Mouse (Mus musculus): ENCODE results near the gene Rpusd3. TPM values are rescaled to one million over a fixed set of nuclear protein-coding genes. Genes with fewer than 3 reads are reported as not detected.

The Rpusd3 gene
- total RNA-seq, 2 experiments from 2014 or later, result 40.2 to 44.4 TPM

DNA sequence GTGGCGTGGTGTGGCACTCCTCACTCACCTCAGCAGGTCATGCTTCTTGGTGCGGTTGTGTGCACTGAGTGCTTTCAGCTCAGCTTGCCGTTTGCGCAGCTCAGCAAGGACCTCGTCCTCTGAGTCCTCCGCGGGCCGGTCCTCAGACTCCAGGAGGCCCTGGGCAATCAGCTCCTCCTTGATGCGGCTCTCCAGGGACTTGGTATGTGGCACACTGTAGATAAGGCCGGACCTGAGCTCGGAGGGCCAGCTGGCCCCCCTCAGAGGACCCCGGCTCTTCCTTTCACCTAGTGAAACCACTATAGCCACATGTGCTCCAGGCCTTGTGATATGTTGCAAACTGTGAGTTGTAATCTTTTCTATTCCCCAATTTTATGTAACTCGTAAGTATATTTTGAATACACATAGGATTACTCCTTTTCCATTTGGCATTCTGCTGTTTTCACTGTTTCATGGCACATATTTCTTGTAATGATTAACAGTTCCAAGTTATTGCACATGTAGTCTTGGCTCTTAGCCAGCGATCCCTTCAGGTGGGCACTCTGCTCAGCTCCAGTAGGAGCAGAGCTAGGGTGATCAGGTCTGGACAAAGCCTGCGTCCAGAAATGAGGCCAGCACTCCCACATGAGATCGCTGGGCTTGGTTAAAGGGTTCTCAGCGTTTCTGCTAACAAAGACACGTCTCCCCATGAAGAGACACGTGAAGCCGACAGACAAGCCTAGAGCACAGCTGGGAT lies 48.8 kb downstream of the Rpusd3 start:
- DNase-seq (ENCODE audit: low spot score in 2 of 2), result no peak
- no peak for TF ChIP-seq CTCF (conservative IDR thresholded peaks at IDR 0.05)
- Histone ChIP-seq H3K4me3 (no peak overlapping the region), H3K27ac (no peak overlapping the region)

DNA sequence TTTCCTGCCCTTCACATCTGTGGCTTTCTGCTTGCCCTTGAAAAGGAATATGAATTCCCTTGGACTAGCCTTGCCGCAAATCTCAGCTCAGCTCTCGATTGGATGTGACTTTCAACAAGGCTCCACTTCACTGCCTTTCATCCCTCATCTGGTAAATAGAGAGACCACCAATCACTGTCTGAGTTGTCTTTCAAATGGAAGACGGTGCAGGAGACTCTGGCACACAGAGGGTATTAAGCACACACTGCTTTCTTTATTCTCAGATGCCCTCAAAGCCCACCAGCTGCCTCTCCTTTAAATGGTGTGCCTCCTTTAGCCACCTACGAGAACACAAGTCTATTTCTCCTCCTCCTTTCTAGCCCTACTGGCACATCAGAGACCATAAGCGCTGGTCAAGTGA lies 50.6 kb downstream of the Rpusd3 start:
- H3K27ac ChIP-seq, result no peak overlapping the region
- no peak for DNase-seq (ENCODE audit: low spot score in 2 of 2)
- TF ChIP-seq CTCF (conservative IDR thresholded peaks at IDR 0.05), result no peak
- H3K4me3 ChIP-seq, result no peak overlapping the region

DNA sequence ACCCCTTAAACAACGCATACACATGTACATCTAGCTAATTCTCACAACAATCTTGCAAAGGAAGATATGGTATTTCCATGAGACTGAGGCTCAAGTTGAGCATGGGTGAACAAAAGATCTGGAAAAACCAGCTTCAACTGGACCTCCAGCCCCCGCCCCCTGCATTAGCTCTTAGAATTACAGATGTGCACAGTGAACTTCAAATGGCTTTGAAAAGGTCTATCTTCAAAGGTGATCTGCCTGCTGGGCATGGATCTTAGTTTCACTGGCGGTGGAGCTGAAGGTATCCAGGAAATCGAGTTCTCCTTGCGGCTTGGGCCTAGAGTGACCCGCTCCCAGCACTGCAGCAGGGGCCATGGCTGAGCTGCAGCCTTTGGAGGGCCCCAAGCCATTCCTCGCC lies 51.0 kb downstream of the Rpusd3 start:
- no peak overlapping the region for H3K27ac ChIP-seq
- no peak for DNase-seq (ENCODE audit: low spot score in 2 of 2)
- H3K4me3 ChIP-seq, result no peak overlapping the region
- TF ChIP-seq CTCF (conservative IDR thresholded peaks at IDR 0.05), result no peak

DNA sequence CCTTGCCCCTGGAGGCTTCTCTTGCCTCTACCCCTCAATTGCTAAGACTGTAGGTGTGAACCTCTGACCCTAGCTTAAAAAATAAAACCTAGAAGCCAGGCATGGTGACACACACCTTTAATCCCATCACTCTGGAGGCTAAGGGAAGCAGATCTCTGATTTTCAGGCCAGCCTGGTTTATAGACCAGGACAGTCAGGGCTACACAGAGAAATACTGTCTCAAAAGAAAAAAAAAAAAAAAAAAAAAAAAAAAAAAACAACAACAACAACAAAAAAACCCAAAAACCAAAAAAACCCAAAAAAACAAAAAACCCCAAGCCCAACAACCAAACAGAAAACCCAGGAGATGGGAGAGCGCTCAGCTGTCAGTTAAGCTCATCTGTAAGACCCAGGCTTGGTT lies 51.6 kb downstream of the Rpusd3 start:
- Histone ChIP-seq H3K27ac (no peak overlapping the region), H3K4me3 (no peak overlapping the region)
- DNase-seq (ENCODE audit: low spot score in 2 of 2), result no peak
- no peak for TF ChIP-seq CTCF (conservative IDR thresholded peaks at IDR 0.05)

DNA sequence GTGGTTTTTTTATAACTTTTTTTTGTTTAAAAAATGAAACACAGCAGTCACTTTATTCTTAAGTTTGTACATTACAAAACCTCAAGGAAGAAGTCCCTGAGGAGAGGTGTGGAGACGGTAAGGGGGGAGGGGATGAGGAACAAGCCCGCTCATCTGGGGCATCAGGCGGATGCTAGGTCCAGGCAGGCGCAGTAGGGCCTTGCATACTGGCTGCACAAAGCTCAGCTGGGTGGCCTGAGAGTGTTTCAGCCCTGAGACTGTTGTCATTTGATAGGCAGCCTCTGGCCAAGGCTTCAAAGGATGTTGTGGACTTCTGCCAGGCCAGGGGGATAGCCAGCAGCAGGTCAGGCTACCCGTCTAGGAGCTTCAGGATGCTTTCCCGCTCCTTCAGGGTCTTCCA lies 52.5 kb downstream of the Rpusd3 start:
- TF ChIP-seq CTCF (conservative IDR thresholded peaks at IDR 0.05), result no peak
- DNase-seq (ENCODE audit: low spot score in 2 of 2), result no peak
- H3K4me3 ChIP-seq, result no peak overlapping the region

More for the DNA sequence above, 52.5 kb downstream of the Rpusd3 start:
- no peak overlapping the region for H3K27ac ChIP-seq

Small RNAs within 50 kb of the gene (microRNA-seq; reads per million reads assigned to microRNA genes)
- gene Gm24387, result 0 reads per million in 2 experiments

Other genes starting within 250 kb of the Rpusd3 start
- gene Lhfpl4, start 224.0 kb downstream of the Rpusd3 start, total RNA-seq (2021), result 10 to 100 TPM; 81.3 to 83.0 TPM
- 10 to 100 TPM; 15.0 to 15.6 TPM for gene Mtmr14, start 181.5 kb downstream of the Rpusd3 start, total RNA-seq (2021)
- 10 to 100 TPM; 24.0 to 24.7 TPM for gene Cpne9, start 137.0 kb downstream of the Rpusd3 start, total RNA-seq (2021)
- gene Brpf1, start 112.2 kb downstream of the Rpusd3 start, total RNA-seq (2021), result 10 to 100 TPM; 41.0 to 43.8 TPM
- 10 to 100 TPM in 1 of 2 experiments, 1 to 10 TPM in 1; 9.1 to 10.6 TPM for gene Ogg1, start 92.4 kb downstream of the Rpusd3 start, total RNA-seq (2021)
- gene Camk1, start 75.4 kb downstream of the Rpusd3 start, total RNA-seq (2021), result 10 to 100 TPM; 45.4 to 52.0 TPM
- 10 to 100 TPM; 50.5 to 53.5 TPM for gene Tada3, start 41.5 kb downstream of the Rpusd3 start, total RNA-seq (2021)
- 100 to 1,000 TPM; 308 to 330 TPM for gene Arpc4, start 41.2 kb downstream of the Rpusd3 start, total RNA-seq (2021)
- gene Ttll3, start 30.1 kb downstream of the Rpusd3 start, total RNA-seq (2021), result 10 to 100 TPM; 15.5 to 23.2 TPM
- not detected for gene Cidec, start 16.4 kb upstream of the Rpusd3 start, total RNA-seq (2021)
- gene Jagn1, start 23.2 kb upstream of the Rpusd3 start, total RNA-seq (2021), result 10 to 100 TPM; 41.9 to 42.3 TPM
- under 1 TPM; 0.22 to 0.46 TPM for gene Il17re, start 39.1 kb upstream of the Rpusd3 start, total RNA-seq (2021)
- 1 to 10 TPM; 4.7 to 6.3 TPM for gene Il17rc, start 52.1 kb upstream of the Rpusd3 start, total RNA-seq (2021)
- 100 to 1,000 TPM; 105 to 120 TPM for gene Creld1, start 64.0 kb upstream of the Rpusd3 start, total RNA-seq (2021)
- 10 to 100 TPM; 53.9 to 59.1 TPM for gene Prrt3, start 82.6 kb upstream of the Rpusd3 start, total RNA-seq (2021)
- 10 to 100 TPM; 73.4 to 76.3 TPM for gene Emc3, start 112.3 kb upstream of the Rpusd3 start, total RNA-seq (2021)
- gene Fancd2, start 112.3 kb upstream of the Rpusd3 start, total RNA-seq (2021), result 1 to 10 TPM; 2.4 to 3.8 TPM
- gene Fancd2os, start 181.4 kb upstream of the Rpusd3 start, total RNA-seq (2021), result under 1 TPM; 0.33 to 0.86 TPM
- 100 to 1,000 TPM; 211 to 234 TPM for gene Brk1, start 185.4 kb upstream of the Rpusd3 start, total RNA-seq (2021)
- 10 to 100 TPM; 44.3 to 44.9 TPM for gene Vhl, start 204.6 kb upstream of the Rpusd3 start, total RNA-seq (2021)
- gene Irak2, start 219.1 kb upstream of the Rpusd3 start, total RNA-seq (2021), result 10 to 100 TPM; 16.6 to 18.8 TPM